Mouse (Mus musculus) 3T3-L1 (cell line): Measurements from ENCODE around the gene Henmt1.
A peak's percentile ranks its signal among the peaks of the same experiment; 100 is the strongest.

Experiments used
- DNase-seq: peaks from one replicate; pipeline ENCODE4 v3.0.0-alpha.2; 2015; ENCODE audit warnings: low read depth, low spot score

Henmt1 gene

GRCm38 (mm10) chr3:108997284-108997683, 57.6 kb downstream of the Henmt1 start:
- no peak for DNase-seq

DNA sequence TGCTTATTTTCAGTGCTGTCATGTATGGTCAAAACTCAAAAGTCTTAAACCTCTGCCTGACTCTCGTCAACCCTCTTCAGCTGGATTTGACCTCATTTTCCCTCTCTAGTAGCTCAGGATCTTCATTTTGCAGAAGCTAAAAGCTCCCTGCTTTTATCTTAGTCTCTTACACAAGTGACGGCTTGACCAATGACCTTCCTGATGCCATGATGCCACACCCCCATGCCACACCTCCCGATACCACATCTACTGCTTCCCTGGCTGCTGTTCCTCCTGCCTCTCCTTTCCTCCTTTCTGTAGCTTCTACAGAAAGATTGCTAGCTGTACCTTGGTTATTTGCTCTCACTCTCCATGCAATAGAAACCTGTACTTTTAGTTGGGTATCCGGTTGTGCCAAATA, 58.1 kb downstream of the Henmt1 start:
- no peak for DNase-seq

DNA sequence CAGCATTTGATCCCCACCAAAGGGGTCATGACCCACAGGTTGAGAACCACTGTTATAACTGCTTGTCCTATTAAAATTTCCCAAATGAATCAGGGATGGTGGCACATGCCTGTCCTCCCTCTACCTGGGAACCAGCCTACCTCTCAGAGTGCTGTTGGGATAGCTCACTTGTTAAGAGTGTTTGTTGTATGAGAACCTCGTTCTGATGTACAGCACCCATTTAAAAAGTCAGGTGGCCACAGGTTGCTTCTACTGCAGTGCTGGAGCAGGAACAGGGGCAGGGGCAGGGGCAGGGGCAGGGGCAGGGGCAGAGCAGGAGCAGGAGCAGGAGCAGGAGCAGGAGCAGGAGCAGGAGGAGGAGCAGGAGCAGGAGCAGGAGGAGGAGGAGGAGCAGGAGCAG, 59.5 kb downstream of the Henmt1 start:
- DNase-seq, result no peak

DNA sequence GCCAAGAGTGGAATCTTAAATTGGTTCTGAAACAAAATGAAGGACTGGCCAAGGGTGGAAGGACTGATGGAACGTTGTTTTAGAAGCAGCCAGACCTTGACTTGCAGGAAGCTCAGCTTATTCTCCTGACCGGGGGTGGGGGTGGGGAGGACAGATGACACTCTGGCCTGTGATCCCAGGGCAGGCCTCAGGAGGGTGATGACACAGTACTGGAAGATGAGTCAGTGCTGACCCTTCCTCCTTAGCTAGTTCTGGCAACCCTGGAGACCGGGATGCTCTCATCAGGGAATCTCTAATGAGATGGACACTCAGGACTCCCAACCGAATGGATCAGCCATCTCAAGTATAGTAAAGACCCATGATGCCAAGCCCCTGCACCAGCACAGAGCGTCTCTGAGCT, 66.1 kb downstream of the Henmt1 start:
- peak; percentile 23 for DNase-seq

DNA sequence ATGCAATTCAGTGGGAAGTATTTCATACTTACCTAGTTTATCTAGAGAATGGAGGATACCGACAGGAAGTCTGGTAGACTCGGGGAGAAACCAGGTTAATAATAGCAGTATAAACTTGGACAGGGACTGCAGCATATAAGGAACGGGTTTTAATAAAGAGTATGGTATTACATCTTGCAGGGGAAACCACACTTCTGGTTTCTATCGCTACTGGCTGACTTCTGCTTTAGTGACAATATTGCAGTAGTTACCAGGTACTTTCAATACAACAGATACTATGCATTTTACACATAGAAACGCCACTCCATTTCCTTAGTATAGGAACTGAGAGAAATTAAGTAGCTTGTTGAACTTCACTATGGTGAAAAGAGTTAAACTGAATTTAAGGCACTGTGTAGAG, 68.5 kb downstream of the Henmt1 start:
- no peak for DNase-seq
